ENCODE assay signal across 10 mouse cellular contexts in the genomic region with DNA sequence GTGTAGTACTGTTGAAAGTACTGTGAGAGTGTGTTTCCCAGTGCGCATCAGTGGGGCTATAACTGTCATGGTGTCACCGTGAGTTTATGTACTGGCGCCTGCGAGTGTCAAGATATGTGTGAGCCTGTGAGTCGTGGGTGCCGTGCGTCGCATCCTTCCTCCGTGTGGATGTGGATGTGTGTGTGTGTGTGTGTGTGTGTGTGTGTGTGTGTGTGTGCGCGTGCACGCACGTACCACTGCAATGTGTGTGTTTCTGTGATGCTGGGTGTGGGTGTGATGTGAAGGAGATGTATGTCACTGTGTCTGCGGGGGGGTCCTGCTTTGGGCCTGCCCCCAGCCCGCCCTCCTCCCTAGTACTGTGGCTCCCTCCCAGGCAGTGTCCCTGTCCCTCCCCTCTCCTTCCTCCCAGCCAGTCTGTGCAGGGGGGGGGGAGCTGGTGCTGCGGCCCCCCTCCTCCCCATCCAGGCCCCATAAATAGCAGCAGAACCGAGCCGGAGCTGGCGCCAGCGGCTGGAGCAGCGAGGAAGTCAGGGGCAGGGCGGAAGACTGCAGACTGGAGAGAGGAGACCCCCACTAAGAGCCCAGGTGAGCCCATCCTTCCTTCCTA. TPM values are rescaled to one million over a fixed set of nuclear protein-coding genes. Genes with fewer than 3 reads are reported as not detected.
A peak's percentile ranks its signal among the peaks of the same experiment; 100 is the strongest.
DNase-seq lines count a peak whose midpoint lies in the region; ATAC-seq and TF ChIP-seq lines count a peak whose summit lies in the region.
"Had no signal": no experiment of that assay in that cellular context is flagged by ENCODE, and none has a peak within 500 bp of the region (broad histone marks: within the 10 kb centered on the region; RNA-seq: fewer than 3 reads in every experiment).

A gene (plus strand): TSS at position 321 of the 607 bp plus-strand sequence.

- intact Hi-C loops in left cerebral cortex, postnatal 14 days (cut with DNase I): no loop called here

- H3K4me1 ChIP-seq in cerebellum, adult 2 months (ENCODE audit: control insufficient read depth, insufficient read depth, low read length): no peaks in the 10 kb centered on the region
- H3K4me1 ChIP-seq in lung, embryonic 16.5 days (replicated peaks; ENCODE audit: control insufficient read depth, insufficient read depth, low read length): no peaks in the 10 kb centered on the region

- no peaks in the 10 kb centered on the region for H3K36me3 ChIP-seq in lung, embryonic 16.5 days (ENCODE audit: control insufficient read depth, insufficient read depth, low read length)

- H3K9me3 ChIP-seq in lung, embryonic 16.5 days (ENCODE audit: control insufficient read depth, low read length): no peaks in the 10 kb centered on the region

- H3K4me2 ChIP-seq in lung, embryonic 16.5 days (ENCODE audit: low read depth, low read length): peak within 1 kb of the TSS; percentile 5; the same call in 1 of the 2 replicates

- H3K9ac ChIP-seq in lung, embryonic 16.5 days (ENCODE audit: low read length): no peak within 1 kb of the TSS

- no peak within 1 kb of the TSS for H3K27ac ChIP-seq in cerebellum, adult 2 months (ENCODE audit: insufficient read depth, low read length)
- H3K27ac ChIP-seq in lung, embryonic 16.5 days (ENCODE audit: low read length): no peak within 1 kb of the TSS

- H3K27me3 ChIP-seq in cerebellum, adult 2 months (ENCODE audit: control insufficient read depth, insufficient read depth, low read length): no peaks in the 10 kb centered on the region
- H3K27me3 ChIP-seq in lung, embryonic 16.5 days (ENCODE audit: control insufficient read depth, insufficient read depth, low read depth, low read length): no peaks in the 10 kb centered on the region; the same call in 1 of the 2 replicates

- no peak for DNase-seq in cerebellum, adult 2 months
- no peak for DNase-seq in cerebellum, adult 11 months
- no peak for DNase-seq in lung, postnatal 4 days
- peak; percentile 60 to 92 for DNase-seq in left cerebral cortex, postnatal 14 days (ENCODE audit: low spot score in 2 of 2)
- peak; percentile 61 to 68 for DNase-seq in right cerebral cortex, postnatal 36 days (ENCODE audit: low spot score in 2 of 2)
- no peak for DNase-seq in spleen, postnatal 36 days (ENCODE audit: low spot score in 2 of 2)
- DNase-seq: lung, adult 2 months had no signal

- TF ChIP-seq CTCF in cerebellum, adult 2 months (IDR thresholded peaks at IDR 0.05; ENCODE audit: borderline replicate concordance, insufficient read depth, low read depth, low read length): no peak

- WGBS in cerebellum, adult 2 months: 69% methylated on average over 22 of the region's 22 CpGs
- 52% methylated on average over 20 of the region's 22 CpGs for WGBS in lung, embryonic 16.5 days

- TF ChIP-seq POLR2A in cerebellum, adult 2 months (IDR thresholded peaks at IDR 0.05; ENCODE audit: borderline replicate concordance, insufficient read depth, low read length): no peak

- peak; percentile 26; the same call in 1 of the 2 replicates for ATAC-seq in lung, embryonic 16.5 days (ENCODE audit: low read depth)
- no peak for ATAC-seq in inflammation-experienced regulatory T-cells, adult 6 months

- no peak within 1 kb of the TSS for H3K4me3 ChIP-seq in cerebellum, adult 2 months (replicated peaks; ENCODE audit: insufficient read depth, low read depth, low read length)
- no peak within 1 kb of the TSS for H3K4me3 ChIP-seq in lung, embryonic 16.5 days (ENCODE audit: low read length)

RNA-seq across cellular contexts. Expression of the gene that starts here (rescaled TPM):
- 39.8 and 56.8 TPM in 2 replicates for polyA plus RNA-seq in cerebellum, adult 2 months (2012; rRNA removed)
- 0.19 and 0.29 TPM in 2 replicates for polyA plus RNA-seq in lung, embryonic 16.5 days (2015; fragmentation: Nextera tagmentation; extraction: Ambion mirVana)
- 100 to 1,000 TPM; 184 to 205 TPM for total RNA-seq in left cerebral cortex, postnatal 14 days (2021)
- polyA plus RNA-seq in inflammation-experienced regulatory T-cells, adult 6 months (2017; shearing (Covaris generic)): not detected
- polyA plus RNA-seq: Patski had no signal

Comparison
In these comparisons a context has a peak if more than half of its experiments do, and no peak if none do; other contexts are left out.
1. RNA of the gene that starts here (polyA plus RNA-seq): 39.8 to 56.8 TPM in cerebellum, adult 2 months; 0.19 to 0.29 TPM in lung, embryonic 16.5 days and not detected in inflammation-experienced regulatory T-cells, adult 6 months; every median in the first group is over 10 times any median in the second.
2. Peak in ATAC-seq and H3K4me2 ChIP-seq in lung, embryonic 16.5 days; RNA of the gene not detected or under 1 TPM.
3. DNase-seq: peak in left cerebral cortex, postnatal 14 days (2 of 2) and right cerebral cortex, postnatal 36 days (2 of 2); none in cerebellum, adult 2 months (0 of 2), cerebellum, adult 11 months (single experiment), lung, postnatal 4 days (0 of 2) and spleen, postnatal 36 days (0 of 2).